14 mouse cellular contexts compared by ENCODE assay signal in the genomic region with DNA sequence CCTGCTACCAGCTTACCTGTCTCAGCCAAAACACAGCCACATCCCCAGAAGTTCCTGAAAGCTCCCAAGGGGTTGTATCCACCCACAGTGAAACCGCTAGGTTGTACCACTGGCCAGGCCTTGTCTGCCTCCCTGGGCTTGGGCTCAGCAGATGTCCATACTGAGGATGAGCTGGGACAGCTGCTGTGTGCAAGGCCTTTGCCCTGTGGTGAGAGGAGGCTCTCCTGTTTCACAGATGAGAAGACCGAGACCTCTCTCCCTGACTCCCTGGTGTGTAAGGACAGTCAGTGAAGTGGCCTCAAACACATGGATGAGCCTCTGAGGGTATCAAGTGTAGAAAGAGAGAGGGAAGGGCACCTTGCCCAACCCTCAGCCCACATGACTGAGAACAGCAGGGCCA. TPM values are rescaled to one million over a fixed set of nuclear protein-coding genes. Genes with fewer than 3 reads are reported as not detected.
DNase-seq lines count a peak whose midpoint lies in the region; ATAC-seq and TF ChIP-seq lines count a peak whose summit lies in the region.
"Had no signal": no experiment of that assay in that cellular context is flagged by ENCODE, and none has a peak within 500 bp of the region (broad histone marks: within the 10 kb centered on the region; RNA-seq: fewer than 3 reads in every experiment).

No protein-coding gene starts in this region.

- H3K4me2 ChIP-seq in kidney, postnatal 0 days (ENCODE audit: low read length) = no peak overlapping the region
- H3K4me2 ChIP-seq in liver, embryonic 14.5 days (ENCODE audit: low read depth) = no peak overlapping the region
- H3K4me2 ChIP-seq: hindbrain, embryonic 15.5 days; midbrain, embryonic 11.5 days had no signal

- ATAC-seq in kidney, postnatal 0 days (replicated peaks; ENCODE audit: low FRiP score, low read depth) = no peak
- ATAC-seq in liver, embryonic 14.5 days (ENCODE audit: insufficient read depth) = no peak; the same call in 1 of the 2 replicates
- ATAC-seq: forebrain, embryonic 16.5 days had no signal

- H3K4me3 ChIP-seq in gastrocnemius, adult 2 months = peak overlapping the region; percentile 62
- H3K4me3 ChIP-seq in kidney, postnatal 0 days (replicated peaks; ENCODE audit: low read depth, low read length) = no peak overlapping the region
- no peak overlapping the region for H3K4me3 ChIP-seq in MEL (ENCODE audit: control insufficient read depth in 1 of 2, insufficient read depth in 1 of 2, low read depth in 2 of 2, low read length in 2 of 2)
- H3K4me3 ChIP-seq in liver, embryonic 14.5 days (ENCODE audit: insufficient read depth in 1 of 2, low read depth in 2 of 2, low read length in 2 of 2) = no peak overlapping the region
- H3K4me3 ChIP-seq: hindbrain, embryonic 15.5 days had no signal

- H3K36me3 ChIP-seq in kidney, postnatal 0 days (ENCODE audit: insufficient read depth, low read length) = no peaks in the 10 kb centered on the region
- H3K36me3 ChIP-seq in MEL (ENCODE audit: control insufficient read depth in 1 of 2, insufficient read depth in 2 of 2, low read length in 2 of 2) = peaks cover 0 to 51% of the 10 kb centered on the region in 2 experiments; a peak in 2 of 4 replicates
- H3K36me3 ChIP-seq in liver, embryonic 14.5 days (replicated peaks; ENCODE audit: control insufficient read depth, insufficient read depth, low read depth) = no peaks in the 10 kb centered on the region
- H3K36me3 ChIP-seq: hindbrain, embryonic 15.5 days had no signal

- peak overlapping the region; percentile 77 for H3K27ac ChIP-seq in gastrocnemius, adult 2 months
- 0 out of 2 replicates have a peak overlapping the region, but pooled peaks have one; percentile 22 for H3K27ac ChIP-seq in kidney, postnatal 0 days
- peak overlapping the region; percentile 91 for H3K27ac ChIP-seq in MEL (ENCODE audit: control insufficient read depth, low read depth, low read length)
- H3K27ac ChIP-seq in liver, embryonic 14.5 days = no peak overlapping the region
- H3K27ac ChIP-seq: hindbrain, embryonic 15.5 days had no signal

- no peaks in the 10 kb centered on the region for H3K9me3 ChIP-seq in kidney, postnatal 0 days (replicated peaks; ENCODE audit: low read length)
- H3K9me3 ChIP-seq in MEL (replicated peaks; ENCODE audit: insufficient read depth, low read length) = no peaks in the 10 kb centered on the region
- no peaks in the 10 kb centered on the region for H3K9me3 ChIP-seq in liver, embryonic 14.5 days (ENCODE audit: control insufficient read depth, low read length)
- H3K9me3 ChIP-seq: hindbrain, embryonic 15.5 days had no signal

- DNase-seq in gastrocnemius, adult 2 months = no peak
- DNase-seq in gastrocnemius, adult 18-20 months (ENCODE audit: low spot score) = no peak
- no peak for DNase-seq in kidney, postnatal 0 days (ENCODE audit: low spot score)
- DNase-seq in kidney, adult 8-10 months = no peak
- DNase-seq in MEL (ENCODE audit: low read depth, low spot score) = no peak
- DNase-seq in liver, embryonic 14.5 days (ENCODE audit: low read depth in 3 of 3, low spot score in 3 of 3) = no peak
- no peak for DNase-seq in retina, postnatal 1 day
- no peak for DNase-seq in left cerebral cortex, postnatal 10 days (ENCODE audit: extremely low spot score in 1 of 2, low spot score in 2 of 2)
- DNase-seq: adrenal gland, postnatal 36 days; cerebellum, adult 11-12 months; gastrocnemius, postnatal 36 days had no signal

- peaks cover 74% of the 10 kb centered on the region for H3K79me2 ChIP-seq in MEL (ENCODE audit: control insufficient read depth, insufficient read depth, low read length, poor library complexity)

- no peak for TF ChIP-seq CTCF in gastrocnemius, adult 2 months (IDR thresholded peaks at IDR 0.05)
- no peak for TF ChIP-seq CTCF in kidney, postnatal 0 days (IDR thresholded peaks at IDR 0.05; ENCODE audit: low read depth)
- TF ChIP-seq CTCF in MEL (IDR thresholded peaks at IDR 0.05 in 2 of 3, conservative IDR thresholded peaks at IDR 0.05 in 1 of 3; ENCODE audit: control insufficient read depth in 1 of 3, insufficient read depth in 1 of 3, low read depth in 2 of 3, low read length in 3 of 3, poor library complexity in 1 of 3, severe bottlenecking in 1 of 3) = no peak
- TF ChIP-seq CTCF in liver, embryonic 14.5 days (IDR thresholded peaks at IDR 0.05; ENCODE audit: low read depth) = no peak

- WGBS in kidney, postnatal 0 days = 79% methylated on average over 2 of the region's 2 CpGs
- WGBS in liver, embryonic 14.5 days (ENCODE audit: insufficient replicate concordance) = 73% methylated on average over 2 of the region's 2 CpGs

- peaks cover 18% of the 10 kb centered on the region; the same call in 1 of the 2 replicates for H3K4me1 ChIP-seq in kidney, postnatal 0 days (replicated peaks; ENCODE audit: insufficient read depth, low read length)
- peaks cover 13 to 60% of the 10 kb centered on the region in 2 experiments for H3K4me1 ChIP-seq in MEL (ENCODE audit: control insufficient read depth in 1 of 2, insufficient read depth in 2 of 2, low read length in 2 of 2)
- peaks cover 7 to 46% of the 10 kb centered on the region in 2 experiments; a peak in 3 of 4 replicates for H3K4me1 ChIP-seq in liver, embryonic 14.5 days (replicated peaks; ENCODE audit: control insufficient read depth in 2 of 2, insufficient read depth in 2 of 2, low read length in 1 of 2)

- no peak for TF ChIP-seq RAD21 in MEL (IDR thresholded peaks at IDR 0.05; ENCODE audit: low read depth, low read length)

- TF ChIP-seq EP300 in MEL (IDR thresholded peaks at IDR 0.05; ENCODE audit: low read depth in 1 of 2, low read length in 2 of 2) = no peak
- no peak for TF ChIP-seq EP300 in liver, embryonic 14.5 days (IDR thresholded peaks at IDR 0.05; ENCODE audit: low read depth)

- TF ChIP-seq POLR2A in MEL (IDR thresholded peaks at IDR 0.05; ENCODE audit: control insufficient read depth in 1 of 2, insufficient read depth in 1 of 2, low read depth in 1 of 2, low read length in 2 of 2, poor library complexity in 1 of 2) = no peak

- H3K9ac ChIP-seq in kidney, postnatal 0 days (ENCODE audit: low read depth, low read length) = no peak overlapping the region
- peak overlapping the region; percentile 54 for H3K9ac ChIP-seq in MEL (ENCODE audit: control insufficient read depth, low read depth, low read length, poor library complexity, severe bottlenecking)
- H3K9ac ChIP-seq in liver, embryonic 14.5 days (replicated peaks) = 0 out of 2 replicates have a peak overlapping the region, but pooled peaks have one; percentile 18
- H3K9ac ChIP-seq: hindbrain, embryonic 15.5 days had no signal

- intact Hi-C loops in gastrocnemius, adult 2 months (cut with DNase I) = no loop called here
- intact Hi-C loops in left cerebral cortex, postnatal 10 days (cut with DNase I) = no loop called here

- H3K27me3 ChIP-seq in kidney, postnatal 0 days (ENCODE audit: insufficient read depth, low read length) = no peaks in the 10 kb centered on the region
- no peaks in the 10 kb centered on the region for H3K27me3 ChIP-seq in MEL (ENCODE audit: control insufficient read depth in 1 of 2, insufficient read depth in 2 of 2, low read length in 2 of 2)
- no peaks in the 10 kb centered on the region for H3K27me3 ChIP-seq in liver, embryonic 14.5 days (ENCODE audit: control insufficient read depth, insufficient read depth, low read length)
- H3K27me3 ChIP-seq: hindbrain, embryonic 15.5 days had no signal

RNA-seq across cellular contexts. Expression of gene Tpst2, which starts 11.2 kb away (rescaled TPM):
- total RNA-seq in gastrocnemius, adult 2 months (2021) = 10 to 100 TPM; 12.6 to 25.4 TPM
- total RNA-seq in gastrocnemius, adult 18-20 months (2021) = 10 to 100 TPM; 16.0 to 22.4 TPM
- polyA plus RNA-seq in kidney, postnatal 0 days (2015; fragmentation: Nextera tagmentation; extraction: Ambion mirVana) = 63.8 and 65.5 TPM in 2 replicates
- 63.1 and 86.1 TPM in 2 replicates for total RNA-seq in MEL (2012; rRNA removed)
- 10 to 100 TPM in 1 of 2 experiments, not detected in 1; 57.8 TPM for polyA plus RNA-seq in MEL (2012; ENCODE audit: insufficient read depth in 1 of 2, insufficient read length in 2 of 2, low read depth in 1 of 2, low replicate concordance in 2 of 2, missing spikeins in 1 of 2)
- 16.2 and 17.2 TPM in 2 replicates for polyA plus RNA-seq in liver, embryonic 14.5 days (2012; rRNA removed)
- 30.7 and 30.9 TPM in 2 replicates for polyA plus RNA-seq in liver, embryonic 14.5 days (2014; fragmentation: Nextera tagmentation; extraction: Ambion mirVana)
- total RNA-seq in left cerebral cortex, postnatal 10 days (2021) = 10 to 100 TPM; 34.4 to 34.6 TPM

RNA-seq across cellular contexts. Expression of gene Crybb1, which starts 32.0 kb away (rescaled TPM):
- total RNA-seq in gastrocnemius, adult 2 months (2021) = 1 to 10 TPM; 1.6 to 3.7 TPM
- total RNA-seq in gastrocnemius, adult 18-20 months (2021) = 1 to 10 TPM; 1.2 to 1.9 TPM
- 3.4 TPM in 2 replicates for polyA plus RNA-seq in kidney, postnatal 0 days (2015; fragmentation: Nextera tagmentation; extraction: Ambion mirVana)
- 0.27 TPM in 1 of 2 replicates, not detected in the other for total RNA-seq in MEL (2012; rRNA removed)
- under 1 TPM in 1 of 2 experiments, not detected in 1; 0.24 TPM for polyA plus RNA-seq in MEL (2012; ENCODE audit: insufficient read depth in 1 of 2, insufficient read length in 2 of 2, low read depth in 1 of 2, low replicate concordance in 2 of 2, missing spikeins in 1 of 2)
- not detected in 2 replicates for polyA plus RNA-seq in liver, embryonic 14.5 days (2012; rRNA removed)
- polyA plus RNA-seq in liver, embryonic 14.5 days (2014; fragmentation: Nextera tagmentation; extraction: Ambion mirVana) = 0.24 TPM in 1 of 2 replicates, not detected in the other
- 10 to 100 TPM in 1 of 2 experiments, 1 to 10 TPM in 1; 10.0 to 12.1 TPM for total RNA-seq in left cerebral cortex, postnatal 10 days (2021)

RNA-seq across cellular contexts. Expression of gene Cryba4, which starts 35.3 kb away (rescaled TPM):
- under 1 TPM in 1 of 2 experiments, not detected in 1; 0.86 TPM for total RNA-seq in gastrocnemius, adult 2 months (2021)
- total RNA-seq in gastrocnemius, adult 18-20 months (2021) = under 1 TPM; 0.57 to 0.68 TPM
- 0.58 and 0.64 TPM in 2 replicates for polyA plus RNA-seq in kidney, postnatal 0 days (2015; fragmentation: Nextera tagmentation; extraction: Ambion mirVana)
- total RNA-seq in MEL (2012; rRNA removed) = 0.29 and 0.39 TPM in 2 replicates
- polyA plus RNA-seq in MEL (2012; ENCODE audit: insufficient read depth in 1 of 2, insufficient read length in 2 of 2, low read depth in 1 of 2, low replicate concordance in 2 of 2, missing spikeins in 1 of 2) = under 1 TPM in 1 of 2 experiments, not detected in 1; 0.77 TPM
- polyA plus RNA-seq in liver, embryonic 14.5 days (2012; rRNA removed) = 0.39 and 0.63 TPM in 2 replicates
- polyA plus RNA-seq in liver, embryonic 14.5 days (2014; fragmentation: Nextera tagmentation; extraction: Ambion mirVana) = 0.59 and 0.95 TPM in 2 replicates
- 1 to 10 TPM in 1 of 2 experiments, under 1 TPM in 1; 0.67 to 1.5 TPM for total RNA-seq in left cerebral cortex, postnatal 10 days (2021)

RNA-seq across cellular contexts. Expression of gene Tfip11, which starts 38.5 kb away (rescaled TPM):
- 10 to 100 TPM; 10.6 to 15.5 TPM for total RNA-seq in gastrocnemius, adult 2 months (2021)
- 10 to 100 TPM; 13.0 to 13.2 TPM for total RNA-seq in gastrocnemius, adult 18-20 months (2021)
- polyA plus RNA-seq in kidney, postnatal 0 days (2015; fragmentation: Nextera tagmentation; extraction: Ambion mirVana) = 19.8 and 23.5 TPM in 2 replicates
- total RNA-seq in MEL (2012; rRNA removed) = 30.3 and 34.6 TPM in 2 replicates
- 10 to 100 TPM in 1 of 2 experiments, not detected in 1; 44.7 TPM for polyA plus RNA-seq in MEL (2012; ENCODE audit: insufficient read depth in 1 of 2, insufficient read length in 2 of 2, low read depth in 1 of 2, low replicate concordance in 2 of 2, missing spikeins in 1 of 2)
- polyA plus RNA-seq in liver, embryonic 14.5 days (2012; rRNA removed) = 10.7 and 11.6 TPM in 2 replicates
- polyA plus RNA-seq in liver, embryonic 14.5 days (2014; fragmentation: Nextera tagmentation; extraction: Ambion mirVana) = 8.0 and 9.2 TPM in 2 replicates
- total RNA-seq in left cerebral cortex, postnatal 10 days (2021) = 10 to 100 TPM; 33.0 to 34.9 TPM

RNA-seq across cellular contexts. Expression of gene Srrd, which starts 55.2 kb away (rescaled TPM):
- 1 to 10 TPM; 4.2 to 5.6 TPM for total RNA-seq in gastrocnemius, adult 2 months (2021)
- total RNA-seq in gastrocnemius, adult 18-20 months (2021) = 1 to 10 TPM; 4.3 to 5.0 TPM
- 26.3 and 30.0 TPM in 2 replicates for polyA plus RNA-seq in kidney, postnatal 0 days (2015; fragmentation: Nextera tagmentation; extraction: Ambion mirVana)
- 29.4 and 36.5 TPM in 2 replicates for total RNA-seq in MEL (2012; rRNA removed)
- polyA plus RNA-seq in MEL (2012; ENCODE audit: insufficient read depth in 1 of 2, insufficient read length in 2 of 2, low read depth in 1 of 2, low replicate concordance in 2 of 2, missing spikeins in 1 of 2) = 10 to 100 TPM in 1 of 2 experiments, not detected in 1; 49.3 TPM
- polyA plus RNA-seq in liver, embryonic 14.5 days (2012; rRNA removed) = 15.7 and 16.0 TPM in 2 replicates
- polyA plus RNA-seq in liver, embryonic 14.5 days (2014; fragmentation: Nextera tagmentation; extraction: Ambion mirVana) = 13.3 and 15.3 TPM in 2 replicates
- total RNA-seq in left cerebral cortex, postnatal 10 days (2021) = 10 to 100 TPM; 27.9 to 30.0 TPM
